Mouse (Mus musculus) hindbrain, embryonic 11.5 days (tissue): ENCODE measurements at regions not wholly inside any gene's neighbourhood (a gene's known extent, or its start where the extent isn't known, plus 50 kb on each side); places are given as distances from the start of the nearest gene placed in this dataset.

ENCODE experiments used
- ATAC-seq: fragments of 200-750 bp; cut with Nextera tagmentation; 2 replicates; pipeline ENCODE4 v1.8.0; 2017; ENCODE audit warnings: mild to moderate bottlenecking, moderate TSS enrichment, moderate library complexity; ENCODE audit not compliant: low FRiP score
- DNase-seq: peaks from one replicate; pipeline ENCODE4 v3.0.0-alpha.2; 2015; ENCODE audit warnings: low spot score
- H3K27ac ChIP-seq: fragments of 300-500 bp; sonication (generic); 2 replicates; pipeline ENCODE4 v1.5.1; 2014; ENCODE audit warnings: mild to moderate bottlenecking, low read depth, low read length
- H3K27me3 ChIP-seq: fragments of 300-500 bp; sonication (generic); 2 replicates; pipeline ENCODE4 v1.6.1; 2014; ENCODE audit warnings: mild to moderate bottlenecking, low read length, moderate library complexity, mixed read lengths; ENCODE audit not compliant: control insufficient read depth, insufficient read depth
- H3K36me3 ChIP-seq: fragments of 300-500 bp; sonication (generic); 2 replicates; pipeline ENCODE4 v1.6.1; 2014; ENCODE audit warnings: mild to moderate bottlenecking, low read length, moderate library complexity, mixed read lengths; ENCODE audit not compliant: control insufficient read depth, insufficient read depth
- H3K4me1 ChIP-seq: fragments of 300-500 bp; sonication (generic); replicated peaks from 2 replicates; pipeline ENCODE4 v1.6.1; 2014; ENCODE audit warnings: low read length, mixed read lengths; ENCODE audit not compliant: control insufficient read depth, insufficient read depth
- H3K4me2 ChIP-seq: fragments of 300-500 bp; sonication (generic); replicated peaks from 2 replicates; pipeline ENCODE4 v1.6.1; 2014; ENCODE audit warnings: mild to moderate bottlenecking, low read depth, low read length
- H3K4me3 ChIP-seq: fragments of 300-500 bp; sonication (generic); 2 replicates; pipeline ENCODE4 v1.5.1; 2014; ENCODE audit warnings: low read depth, low read length
- H3K9ac ChIP-seq: fragments of 300-500 bp; sonication (generic); 2 replicates; pipeline ENCODE4 v1.6.1; 2014; ENCODE audit warnings: low read depth, low read length
- H3K9me3 ChIP-seq: fragments of 300-500 bp; sonication (generic); 2 replicates; pipeline ENCODE4 v1.6.1; 2016; ENCODE audit warnings: low read length; ENCODE audit not compliant: control insufficient read depth
- WGBS: fragments of 180-500 bp; shearing (Covaris S2); extraction: QIAGEN DNeasy Blood & Tissue Kit; methylation state at CpG from one replicate; pipeline ENCODE4 v1.1.7; 2014; 5-methylcytosine and 5-hydroxymethylcytosine counted together

DNA sequence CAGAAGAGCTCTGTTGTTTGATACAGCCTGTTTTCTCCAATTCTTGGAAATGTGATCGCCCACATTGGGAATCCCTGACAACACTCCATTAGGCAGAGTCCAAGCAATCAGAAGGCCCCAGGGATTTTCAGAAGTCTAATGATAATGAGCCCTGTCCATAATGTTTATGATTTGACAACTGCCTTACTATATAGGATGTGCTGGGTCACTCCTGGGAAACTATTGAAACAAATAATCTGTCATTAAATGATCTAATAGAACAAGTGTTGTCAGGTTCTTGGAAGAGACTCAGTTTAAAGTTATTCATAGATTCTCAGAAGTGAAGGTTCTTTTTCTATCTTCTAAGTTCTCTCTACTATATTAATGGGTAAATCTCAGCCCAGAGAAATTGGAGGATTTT lies 395.9 kb downstream of the Tns1 start:
- Histone ChIP-seq H3K9me3 (no peaks in the 10 kb centered on the region), H3K36me3 (no peaks in the 10 kb centered on the region), H3K4me3 (no peak overlapping the region), H3K4me1 (no peaks in the 10 kb centered on the region), H3K27ac (no peak overlapping the region), H3K27me3 (no peaks in the 10 kb centered on the region), H3K9ac (no peak overlapping the region), H3K4me2 (no peak overlapping the region)
- DNase-seq (no peak), ATAC-seq (no peak)
- 94% methylated on average over 1 of the region's 1 CpGs for WGBS

DNA sequence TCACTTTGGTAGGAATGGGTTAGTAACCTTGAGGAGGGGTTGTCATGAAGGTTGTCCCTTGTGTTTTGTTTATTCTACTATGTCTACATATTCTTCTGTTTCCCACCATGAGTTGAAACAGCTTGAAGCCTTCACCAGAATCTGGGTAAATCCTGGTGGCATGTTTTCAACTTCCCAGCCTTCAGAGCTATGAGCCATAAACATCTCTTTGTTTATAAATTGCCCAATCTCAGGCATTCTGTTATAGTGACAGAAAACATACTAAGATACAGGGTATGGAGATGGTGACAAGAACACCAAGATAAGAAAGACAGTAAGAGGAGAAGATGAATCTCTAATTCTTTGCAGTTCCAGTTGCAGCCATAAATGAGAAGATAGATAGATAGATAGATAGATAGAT lies 396.5 kb downstream of the Tns1 start:
- DNase-seq, result no peak
- ATAC-seq, result no peak
- Histone ChIP-seq H3K4me3 (no peak overlapping the region), H3K4me2 (no peak overlapping the region), H3K27me3 (no peaks in the 10 kb centered on the region), H3K27ac (no peak overlapping the region), H3K36me3 (no peaks in the 10 kb centered on the region), H3K9me3 (no peaks in the 10 kb centered on the region), H3K9ac (no peak overlapping the region), H3K4me1 (no peaks in the 10 kb centered on the region)

GRCm38 (mm10) chr1:73726658-73727057 lies 397.6 kb downstream of the Tns1 start:
- H3K9ac ChIP-seq, result no peak overlapping the region
- no peaks in the 10 kb centered on the region for H3K4me1 ChIP-seq
- no peaks in the 10 kb centered on the region for H3K9me3 ChIP-seq
- no peak overlapping the region for H3K4me2 ChIP-seq
- no peaks in the 10 kb centered on the region for H3K27me3 ChIP-seq
- H3K27ac ChIP-seq, result no peak overlapping the region
- no peak overlapping the region for H3K4me3 ChIP-seq
- H3K36me3 ChIP-seq, result no peaks in the 10 kb centered on the region
- 90% methylated on average over 2 of the region's 2 CpGs for WGBS
- DNase-seq (no peak), ATAC-seq (no peak)

DNA sequence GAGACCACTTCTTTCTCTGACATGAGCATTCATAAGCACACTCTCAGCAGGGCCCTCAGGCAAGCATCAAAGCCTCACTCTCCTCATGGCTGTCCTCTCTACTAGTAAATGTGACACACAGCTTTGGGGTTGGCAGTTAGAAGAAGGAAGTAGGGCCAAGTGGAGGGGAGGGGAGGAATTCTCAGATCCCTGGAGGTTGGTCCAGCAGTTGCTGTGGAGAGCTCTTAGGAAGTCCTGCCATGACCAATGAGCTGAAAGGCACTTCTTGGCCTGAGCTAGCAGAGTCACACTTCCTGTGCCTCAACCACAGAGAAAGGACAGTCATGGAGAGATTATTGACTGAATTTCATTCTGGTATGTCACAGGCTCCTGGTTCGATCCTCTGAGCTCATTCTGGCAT lies 398.8 kb downstream of the Tns1 start:
- H3K27me3 ChIP-seq, result no peaks in the 10 kb centered on the region
- no peak overlapping the region for H3K4me3 ChIP-seq
- ATAC-seq, result no peak
- WGBS, result 92% methylated on average over 1 of the region's 1 CpGs
- H3K27ac ChIP-seq, result no peak overlapping the region
- H3K9ac ChIP-seq, result no peak overlapping the region
- H3K4me1 ChIP-seq, result no peaks in the 10 kb centered on the region
- H3K36me3 ChIP-seq, result no peaks in the 10 kb centered on the region
- no peak overlapping the region for H3K4me2 ChIP-seq
- DNase-seq, result no peak
- H3K9me3 ChIP-seq, result no peaks in the 10 kb centered on the region

DNA sequence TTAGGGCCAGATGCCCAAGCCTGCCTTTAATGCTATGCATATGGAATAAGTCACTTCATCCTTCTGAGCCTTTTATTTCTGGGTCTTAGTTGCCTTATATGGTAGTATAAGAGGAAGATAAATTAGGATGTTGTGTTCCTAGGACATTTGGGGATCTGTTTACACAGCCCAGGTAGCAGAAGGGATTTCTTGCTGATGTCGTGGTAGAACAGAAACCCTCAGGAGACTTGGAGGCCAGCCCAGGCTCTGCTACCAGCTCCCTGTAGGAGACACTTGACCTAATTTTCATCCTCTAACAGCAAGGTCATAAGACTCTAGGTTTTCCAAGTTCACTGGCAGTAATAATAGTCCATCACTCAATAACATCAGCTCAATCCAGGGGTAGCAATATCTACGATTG lies 399.7 kb downstream of the Tns1 start:
- 87% methylated on average over 2 of the region's 2 CpGs for WGBS
- no peak overlapping the region for H3K27ac ChIP-seq
- H3K36me3 ChIP-seq, result no peaks in the 10 kb centered on the region
- H3K9ac ChIP-seq, result no peak overlapping the region
- no peak overlapping the region for H3K4me3 ChIP-seq
- no peaks in the 10 kb centered on the region for H3K9me3 ChIP-seq
- no peak for DNase-seq
- no peak for ATAC-seq
- H3K4me1 ChIP-seq, result no peaks in the 10 kb centered on the region
- no peak overlapping the region for H3K4me2 ChIP-seq
- no peaks in the 10 kb centered on the region for H3K27me3 ChIP-seq

GRCm38 (mm10) chr1:73721486-73722225 lies 402.6 kb downstream of the Tns1 start:
- Histone ChIP-seq H3K9ac (no peak overlapping the region), H3K27me3 (no peaks in the 10 kb centered on the region), H3K4me1 (no peaks in the 10 kb centered on the region), H3K36me3 (no peaks in the 10 kb centered on the region), H3K4me2 (no peak overlapping the region), H3K4me3 (no peak overlapping the region), H3K27ac (no peak overlapping the region), H3K9me3 (no peaks in the 10 kb centered on the region)
- 79% methylated on average over 6 of the region's 6 CpGs for WGBS
- ATAC-seq (no peak), DNase-seq (no peak)

DNA sequence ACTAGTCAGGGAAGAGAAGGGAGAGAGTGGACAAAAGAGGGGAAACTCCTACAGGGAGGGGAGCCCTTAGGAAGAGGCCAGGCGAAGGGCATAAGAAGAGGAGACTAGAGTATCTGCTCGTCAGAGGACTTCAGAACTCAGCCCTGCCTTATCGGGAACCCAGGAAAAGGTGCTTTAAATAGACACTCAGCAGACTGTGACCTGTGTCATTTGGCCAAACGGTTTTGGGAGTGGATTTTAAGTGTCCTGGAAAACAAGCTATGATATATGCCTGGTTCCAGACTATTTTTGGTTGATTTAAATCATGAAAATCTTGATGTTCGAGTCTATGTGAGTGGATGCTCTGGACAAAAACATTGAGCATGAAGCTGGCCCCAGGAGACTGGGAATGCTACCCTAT lies 405.8 kb downstream of the Tns1 start:
- no peak overlapping the region for H3K4me3 ChIP-seq
- no peak overlapping the region for H3K27ac ChIP-seq
- no peak overlapping the region for H3K4me2 ChIP-seq
- no peaks in the 10 kb centered on the region for H3K36me3 ChIP-seq
- ATAC-seq, result no peak
- H3K4me1 ChIP-seq, result no peaks in the 10 kb centered on the region
- no peak for DNase-seq
- no peaks in the 10 kb centered on the region for H3K9me3 ChIP-seq
- H3K27me3 ChIP-seq, result no peaks in the 10 kb centered on the region
- no peak overlapping the region for H3K9ac ChIP-seq
- WGBS, result 83% methylated on average over 5 of the region's 5 CpGs

DNA sequence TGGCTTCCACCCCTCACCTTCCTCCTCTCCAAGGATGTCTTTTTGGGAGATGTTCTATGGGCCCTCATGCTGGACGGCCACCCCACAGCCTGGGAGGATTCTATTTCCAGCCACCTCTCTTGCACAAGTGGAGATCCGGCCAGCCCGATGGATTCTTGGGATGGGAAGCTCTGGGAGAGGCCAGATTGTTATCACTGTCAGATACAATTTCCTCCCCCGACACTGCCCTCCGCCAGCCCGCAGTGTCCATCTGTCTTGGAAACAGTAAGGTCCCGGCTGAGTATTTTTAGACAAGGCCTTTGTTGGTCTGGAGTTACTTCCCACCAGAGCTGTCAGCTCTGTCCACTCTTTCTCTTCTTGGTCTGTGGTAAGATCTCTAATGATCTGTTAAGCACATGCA lies 406.8 kb downstream of the Tns1 start:
- DNase-seq (no peak), ATAC-seq (no peak)
- H3K9me3 ChIP-seq, result no peaks in the 10 kb centered on the region
- no peaks in the 10 kb centered on the region for H3K4me1 ChIP-seq
- H3K4me3 ChIP-seq, result no peak overlapping the region
- H3K9ac ChIP-seq, result no peak overlapping the region
- no peak overlapping the region for H3K4me2 ChIP-seq
- WGBS, result 83% methylated on average over 7 of the region's 7 CpGs
- H3K27ac ChIP-seq, result no peak overlapping the region
- no peaks in the 10 kb centered on the region for H3K27me3 ChIP-seq
- no peaks in the 10 kb centered on the region for H3K36me3 ChIP-seq

DNA sequence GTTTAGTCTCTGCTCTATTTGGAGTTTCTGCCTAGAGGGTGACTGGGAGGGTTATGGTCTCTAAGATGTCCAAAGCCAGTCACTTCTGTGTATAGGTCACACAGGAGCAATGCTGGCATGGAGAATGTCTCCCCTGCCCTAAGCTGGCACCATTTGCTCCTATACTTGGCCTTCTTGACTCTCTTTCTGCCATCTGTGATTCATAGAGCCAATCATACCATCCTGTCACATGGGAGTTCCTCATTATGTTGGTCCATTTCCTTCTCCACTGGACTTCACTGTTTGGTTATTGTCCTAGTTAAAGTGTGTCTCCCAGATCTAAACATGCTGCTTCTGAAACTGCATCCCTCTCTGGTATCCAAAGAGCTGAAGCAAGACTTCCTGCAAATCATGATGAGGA lies 407.3 kb downstream of the Tns1 start:
- Histone ChIP-seq H3K36me3 (no peaks in the 10 kb centered on the region), H3K4me1 (no peaks in the 10 kb centered on the region), H3K27me3 (no peaks in the 10 kb centered on the region), H3K9me3 (no peaks in the 10 kb centered on the region), H3K27ac (no peak overlapping the region), H3K9ac (no peak overlapping the region), H3K4me2 (no peak overlapping the region), H3K4me3 (no peak overlapping the region)
- no peak for DNase-seq
- ATAC-seq, result no peak
